Mouse (Mus musculus) erythroblast, embryonic 14.5 days (primary cell): Measurements from ENCODE around the gene Fam184b.

Experiments used
- GATA1 ChIP-seq: IDR thresholded peaks from 2 replicates; pipeline ENCODE4 v1.6.1; 2012; ENCODE audit warnings: low read length, inconsistent platforms, mixed read lengths
- TAL1 ChIP-seq: IDR thresholded peaks from 3 replicates; pipeline ENCODE4 v1.6.1; 2012; ENCODE audit warnings: low read length, inconsistent platforms, mixed read lengths

- TF ChIP-seq GATA1 (no peak), TAL1 (no peak)
Observed at GRCm38 (mm10) chr5:45495429-45495975, 143.9 kb downstream of the Fam184b start.
